Mouse (Mus musculus) lung, embryonic 14.5 days (tissue): ENCODE measurements around the gene Lap3. TPM values are rescaled to one million over a fixed set of nuclear protein-coding genes. Genes with fewer than 3 reads are reported as not detected.
A peak's percentile ranks its signal among the peaks of the same experiment; 100 is the strongest.

Source experiments
- ATAC-seq: fragments of 200-750 bp; cut with Nextera tagmentation; 2 replicates; pipeline ENCODE4 v1.8.0; 2017; ENCODE audit warnings: mild to moderate bottlenecking, moderate TSS enrichment, moderate library complexity; ENCODE audit not compliant: insufficient read depth
- DNase-seq: peaks from one replicate; pipeline ENCODE4 v3.0.0-alpha.2; 2015
- H3K27ac ChIP-seq: fragments of 300-500 bp; sonication (generic); 2 replicates; pipeline ENCODE4 v1.5.1; 2014; ENCODE audit warnings: low read depth, mild to moderate bottlenecking, moderate library complexity
- H3K27me3 ChIP-seq: fragments of 300-500 bp; sonication (generic); 2 replicates; pipeline ENCODE4 v1.6.1; 2014; ENCODE audit warnings: low read length, control low read depth; ENCODE audit not compliant: insufficient read depth
- H3K36me3 ChIP-seq: fragments of 300-500 bp; sonication (generic); 2 replicates; pipeline ENCODE4 v1.6.1; 2014; ENCODE audit warnings: control low read depth; ENCODE audit not compliant: insufficient read depth
- H3K4me1 ChIP-seq: fragments of 300-500 bp; sonication (generic); 2 replicates; pipeline ENCODE4 v1.6.1; 2014; ENCODE audit warnings: antibody characterized with exemption, control low read depth; ENCODE audit not compliant: insufficient read depth
- H3K4me2 ChIP-seq: fragments of 300-500 bp; sonication (generic); 2 replicates; pipeline ENCODE4 v1.6.1; 2014; ENCODE audit warnings: mild to moderate bottlenecking
- H3K4me3 ChIP-seq: fragments of 300-500 bp; sonication (generic); 2 replicates; pipeline ENCODE4 v1.5.1; 2014; ENCODE audit warnings: low read depth, low read length
- H3K9ac ChIP-seq: fragments of 300-500 bp; sonication (generic); 2 replicates; pipeline ENCODE4 v1.6.1; 2014
- H3K9me3 ChIP-seq: fragments of 300-500 bp; sonication (generic); 2 replicates; pipeline ENCODE4 v1.6.1; 2016; ENCODE audit warnings: low read depth, low read length, control low read depth
- CTCF ChIP-seq: IDR thresholded peaks from 2 replicates; pipeline ENCODE4 v1.5.1; 2016; ENCODE audit warnings: antibody characterized with exemption, low read depth
- WGBS: fragments of 180-500 bp; shearing (Covaris S2); extraction: QIAGEN DNeasy Blood & Tissue Kit; methylation state at CpG from one replicate; pipeline ENCODE4 v1.1.7; 2014; 5-methylcytosine and 5-hydroxymethylcytosine counted together
- polyA plus RNA-seq: library from polyadenylated mRNA; unstranded; fragments of >200 nt; fragmentation: Nextera tagmentation; extraction: Ambion mirVana; gene quantifications from 2 replicates; pipeline ENCODE4 v1.2.1, GENCODE M21; 2014

The Lap3 gene
- polyA plus RNA-seq, 1 experiment from 2014 or later, result 119 TPM

- Histone ChIP-seq H3K4me3 (no peak overlapping the region), H3K27me3 (no peaks in the 10 kb centered on the region), H3K9me3 (no peaks in the 10 kb centered on the region), H3K36me3 (peaks cover 63% of the 10 kb centered on the region), H3K4me1 (peaks cover 2% of the 10 kb centered on the region; the same call in 1 of the 2 replicates), H3K4me2 (no peak overlapping the region), H3K27ac (no peak overlapping the region), H3K9ac (no peak overlapping the region)
- TF ChIP-seq CTCF, result no peak
- no peak for DNase-seq
- WGBS, result 88% methylated on average over 4 of the region's 4 CpGs
- ATAC-seq, result no peak
These were observed 33.2 kb downstream of the Lap3 start for GRCm38 (mm10) chr5:45526338-45526737.

GRCm38 (mm10) chr5:45529696-45530095, 36.5 kb downstream of the Lap3 start:
- TF ChIP-seq CTCF, result no peak

GRCm38 (mm10) chr5:45534319-45535098, 41.3 kb downstream of the Lap3 start:
- no peaks in the 10 kb centered on the region for H3K27me3 ChIP-seq
- no peak overlapping the region for H3K27ac ChIP-seq
- 9% methylated on average over 16 of the region's 17 CpGs for WGBS
- peak; percentile 67 for TF ChIP-seq CTCF
- H3K4me2 ChIP-seq, result no peak overlapping the region
- H3K9me3 ChIP-seq, result no peaks in the 10 kb centered on the region
- DNase-seq, result peak; percentile 58
- H3K9ac ChIP-seq, result no peak overlapping the region
- peak; percentile 85 for ATAC-seq
- no peaks in the 10 kb centered on the region for H3K36me3 ChIP-seq
- H3K4me1 ChIP-seq, result no peaks in the 10 kb centered on the region
- H3K4me3 ChIP-seq, result no peak overlapping the region

More at GRCm38 (mm10) chr5:45529696-45530095, 36.5 kb downstream of the Lap3 start:
- H3K4me3 ChIP-seq, result no peak overlapping the region
- peaks cover 46% of the 10 kb centered on the region for H3K36me3 ChIP-seq
- ATAC-seq (no peak), DNase-seq (peak; percentile 83)
- no peak overlapping the region for H3K9ac ChIP-seq
- H3K27ac ChIP-seq, result no peak overlapping the region
- H3K9me3 ChIP-seq, result no peaks in the 10 kb centered on the region
- no peaks in the 10 kb centered on the region for H3K4me1 ChIP-seq
- H3K4me2 ChIP-seq, result no peak overlapping the region
- no peaks in the 10 kb centered on the region for H3K27me3 ChIP-seq
- WGBS, result 84% methylated on average over 3 of the region's 3 CpGs

GRCm38 (mm10) chr5:45535177-45535576, 42.0 kb downstream of the Lap3 start:
- DNase-seq, result no peak
- Histone ChIP-seq H3K27me3 (no peaks in the 10 kb centered on the region), H3K27ac (no peak overlapping the region), H3K9me3 (no peaks in the 10 kb centered on the region), H3K36me3 (no peaks in the 10 kb centered on the region), H3K4me3 (no peak overlapping the region), H3K9ac (no peak overlapping the region), H3K4me2 (no peak overlapping the region), H3K4me1 (no peaks in the 10 kb centered on the region)
- 66% methylated on average over 4 of the region's 4 CpGs for WGBS
- no peak for TF ChIP-seq CTCF
- no peak for ATAC-seq

- ATAC-seq (no peak), DNase-seq (peak; percentile 8)
- Histone ChIP-seq H3K9me3 (no peaks in the 10 kb centered on the region), H3K9ac (no peak overlapping the region), H3K27me3 (no peaks in the 10 kb centered on the region), H3K4me1 (no peaks in the 10 kb centered on the region), H3K4me3 (no peak overlapping the region), H3K36me3 (no peaks in the 10 kb centered on the region), H3K27ac (no peak overlapping the region), H3K4me2 (no peak overlapping the region)
- WGBS, result 58% methylated on average over 10 of the region's 10 CpGs
- TF ChIP-seq CTCF, result peak; percentile 19; the same call in 1 of the 2 replicates
These were observed 46.3 kb downstream of the Lap3 start for GRCm38 (mm10) chr5:45539502-45539901.

GRCm38 (mm10) chr5:45543374-45543773, 50.2 kb downstream of the Lap3 start:
- Histone ChIP-seq H3K9ac (no peak overlapping the region), H3K36me3 (no peaks in the 10 kb centered on the region), H3K9me3 (no peaks in the 10 kb centered on the region), H3K4me1 (no peaks in the 10 kb centered on the region), H3K27me3 (no peaks in the 10 kb centered on the region), H3K27ac (no peak overlapping the region), H3K4me2 (no peak overlapping the region), H3K4me3 (no peak overlapping the region)
- ATAC-seq (no peak), DNase-seq (peak; percentile 54)
- 45% methylated on average over 5 of the region's 5 CpGs for WGBS
- no peak for TF ChIP-seq CTCF

GRCm38 (mm10) chr5:45549586-45549985, 56.4 kb downstream of the Lap3 start:
- Histone ChIP-seq H3K9ac (no peak overlapping the region), H3K27ac (no peak overlapping the region), H3K27me3 (no peaks in the 10 kb centered on the region), H3K36me3 (no peaks in the 10 kb centered on the region), H3K4me2 (no peak overlapping the region), H3K4me3 (no peak overlapping the region), H3K9me3 (no peaks in the 10 kb centered on the region), H3K4me1 (no peaks in the 10 kb centered on the region)
- no peak for TF ChIP-seq CTCF
- ATAC-seq, result no peak
- no peak for DNase-seq
- 81% methylated on average over 1 of the region's 1 CpGs for WGBS

Other genes starting within 250 kb of the Lap3 start
- 117 and 122 TPM in 2 replicates for gene Qdpr, start 43.1 kb upstream of the Lap3 start, polyA plus RNA-seq
- gene Clrn2, start 39.6 kb upstream of the Lap3 start, polyA plus RNA-seq, result not detected in 2 replicates
- gene Med28, start 26.9 kb downstream of the Lap3 start, polyA plus RNA-seq, result 242 and 243 TPM in 2 replicates
- gene Fam184b, start 146.2 kb downstream of the Lap3 start, polyA plus RNA-seq, result 0.15 and 0.28 TPM in 2 replicates
- gene Ncapg, start 176.5 kb downstream of the Lap3 start, polyA plus RNA-seq, result 83.0 and 86.6 TPM in 2 replicates